Mouse (Mus musculus) olfactory bulb, adult 2 months (tissue): ENCODE results near the gene Ech1.

ENCODE experiments used
- CTCF ChIP-seq: fragments of 200-500 bp; IDR thresholded peaks from 2 replicates; pipeline ENCODE4 v1.5.1; 2012; ENCODE audit warnings: low read depth, mild to moderate bottlenecking, low read length, moderate library complexity; ENCODE audit not compliant: insufficient read depth
- POLR2A ChIP-seq: fragments of 200-500 bp; IDR thresholded peaks from 2 replicates; pipeline ENCODE4 v1.6.1; 2012; ENCODE audit warnings: mild to moderate bottlenecking, low read depth, low read length, moderate library complexity; ENCODE audit not compliant: insufficient read depth

DNA sequence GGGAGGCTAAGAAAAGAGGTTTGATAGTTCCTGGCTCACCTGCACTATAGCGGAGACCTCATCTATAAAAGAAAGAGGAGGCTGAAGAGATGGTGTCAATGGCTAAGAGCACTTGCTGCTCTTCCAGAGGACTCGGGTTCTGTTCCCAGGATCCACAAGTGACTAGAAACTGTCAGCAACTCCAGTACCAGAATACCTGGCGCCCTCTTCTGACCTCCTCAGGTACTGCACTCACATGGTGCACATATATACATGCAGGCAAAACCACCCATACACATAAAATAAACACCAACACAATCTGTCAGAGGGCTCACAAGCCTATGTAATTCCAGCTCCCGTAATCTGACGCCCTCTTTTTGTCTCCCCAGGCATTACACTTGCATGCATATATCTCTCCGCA, 35.9 kb downstream of the Ech1 start:
- TF ChIP-seq CTCF (no peak), POLR2A (no peak)
